ENCODE assay signal across 6 mouse cellular contexts in genomic region chr19:9544168-9544567, GRCm38 (mm10).
DNase-seq lines count a peak whose midpoint lies in the region; ATAC-seq and TF ChIP-seq lines count a peak whose summit lies in the region.
"Not testable (repeated sequence)": the region's sequence is repeated elsewhere in the genome, so short reads cannot be mapped to it uniquely, and the experiment has no call there.

No protein-coding gene starts in this region.

- not testable (repeated sequence) for TF ChIP-seq CTCF in E14TG2a.4 (conservative IDR thresholded peaks at IDR 0.05; ENCODE audit: low read length)

- 0 out of 2 replicates have a peak, but pooled peaks have one; percentile 54 for ATAC-seq in kidney, embryonic 16.5 days (ENCODE audit: low FRiP score, low TSS enrichment)
- ATAC-seq in midbrain, embryonic 12.5 days (ENCODE audit: low FRiP score, low read depth): peak; percentile 73; the same call in 1 of the 2 replicates
- ATAC-seq in midbrain, embryonic 14.5 days (ENCODE audit: low FRiP score, low TSS enrichment): 0 out of 2 replicates have a peak, but pooled peaks have one; percentile 27

- H3K27me3 ChIP-seq in E14TG2a.4 (ENCODE audit: insufficient read depth, low read length); kidney, embryonic 16.5 days (ENCODE audit: insufficient read depth, low read length); midbrain, embryonic 12.5 days; midbrain, embryonic 14.5 days (ENCODE audit: control insufficient read depth, insufficient read depth, low read length): not testable (repeated sequence)

- H3K27ac ChIP-seq in kidney, embryonic 16.5 days (ENCODE audit: low read length); midbrain, embryonic 12.5 days (replicated peaks); midbrain, embryonic 14.5 days (replicated peaks; ENCODE audit: low read depth, low read length): not testable (repeated sequence)

- peak overlapping the region; percentile 26; the same call in 1 of the 2 replicates for H3K4me3 ChIP-seq in E14TG2a.4 (replicated peaks; ENCODE audit: low read length)
- not testable (repeated sequence) for H3K4me3 ChIP-seq in kidney, embryonic 16.5 days (ENCODE audit: low read length); midbrain, embryonic 12.5 days; midbrain, embryonic 14.5 days (replicated peaks; ENCODE audit: low read depth, low read length)

- not testable (repeated sequence) for H3K36me3 ChIP-seq in E14TG2a.4 (ENCODE audit: insufficient read depth, low read length); kidney, embryonic 16.5 days (ENCODE audit: insufficient read depth, low read length); midbrain, embryonic 12.5 days; midbrain, embryonic 14.5 days (ENCODE audit: control insufficient read depth, insufficient read depth, low read length)

- 25% methylated on average over 4 of the region's 4 CpGs for WGBS in kidney, embryonic 16.5 days
- WGBS in midbrain, embryonic 12.5 days: 32% methylated on average over 4 of the region's 4 CpGs
- WGBS in midbrain, embryonic 14.5 days: 33% methylated on average over 4 of the region's 4 CpGs

- not testable (repeated sequence) for H3K9ac ChIP-seq in kidney, embryonic 16.5 days (replicated peaks; ENCODE audit: low read length); midbrain, embryonic 12.5 days (replicated peaks); midbrain, embryonic 14.5 days (replicated peaks; ENCODE audit: low read length)

- DNase-seq in A20 (ENCODE audit: low read depth, low spot score) (peak; percentile 70), ZHBTc4 (ENCODE audit: low read depth, low spot score) (peak; percentile 17)
- not testable (repeated sequence) for DNase-seq in midbrain, embryonic 14.5 days

- not testable (repeated sequence) for H3K4me2 ChIP-seq in kidney, embryonic 16.5 days (replicated peaks; ENCODE audit: low read depth, low read length); midbrain, embryonic 12.5 days (replicated peaks); midbrain, embryonic 14.5 days (ENCODE audit: low read length)

- not testable (repeated sequence) for H3K9me3 ChIP-seq in E14TG2a.4 (ENCODE audit: low read length); kidney, embryonic 16.5 days (ENCODE audit: low read length); midbrain, embryonic 12.5 days; midbrain, embryonic 14.5 days (ENCODE audit: control insufficient read depth, low read length)

- not testable (repeated sequence) for H3K4me1 ChIP-seq in E14TG2a.4 (replicated peaks; ENCODE audit: low read depth, low read length); kidney, embryonic 16.5 days (ENCODE audit: insufficient read depth, low read length); midbrain, embryonic 12.5 days; midbrain, embryonic 14.5 days (ENCODE audit: control insufficient read depth, insufficient read depth, low read length)
